Mouse (Mus musculus): Measurements from ENCODE around the gene Cpxcr1. TPM values are rescaled to one million over a fixed set of nuclear protein-coding genes. Genes with fewer than 3 reads are reported as not detected.

Cpxcr1 gene
- not detected in 2 replicates for polyA plus RNA-seq (2014; fragmentation: Nextera tagmentation; extraction: Ambion mirVana)

- H3K9ac ChIP-seq (ENCODE audit: low read length), result no peak within 1 kb of the TSS
- no peak within 1 kb of the TSS for H3K27ac ChIP-seq (replicated peaks; ENCODE audit: low read depth, low read length)
- ATAC-seq (ENCODE audit: insufficient number of reproducible peaks, low FRiP score, low TSS enrichment, low read depth), result no peak
- no peaks in the 10 kb centered on the region for H3K27me3 ChIP-seq (ENCODE audit: control insufficient read depth, insufficient read depth, low read length)
- no peak within 1 kb of the TSS for H3K4me2 ChIP-seq (ENCODE audit: low read depth, severe bottlenecking)
- no peak within 1 kb of the TSS for H3K4me3 ChIP-seq (ENCODE audit: low read depth, low read length)
- H3K36me3 ChIP-seq (ENCODE audit: control insufficient read depth, insufficient read depth, low read length), result no peaks in the 10 kb centered on the region
- no peak for DNase-seq (ENCODE audit: low spot score)
- no peaks in the 10 kb centered on the region for H3K9me3 ChIP-seq (ENCODE audit: control insufficient read depth, low read length)
- no peaks in the 10 kb centered on the region for H3K4me1 ChIP-seq (ENCODE audit: control insufficient read depth, insufficient read depth, low read length)
These were observed at the start of gene Cpxcr1 for GRCm38 (mm10) chrX:116448644-116449043. TSS of gene Cpxcr1 (plus strand) at chrX:116448944.

Other genes with a start within 250 kb of the Cpxcr1 start
- not detected in 2 replicates for gene H2afb2, start 232.2 kb downstream of the Cpxcr1 start, polyA plus RNA-seq (2014; fragmentation: Nextera tagmentation; extraction: Ambion mirVana)